Mouse (Mus musculus) leukemia stem cell, adult 10-12 weeks (primary cell): ENCODE results near the gene Grsf1. TPM values are rescaled to one million over a fixed set of nuclear protein-coding genes. Genes with fewer than 3 reads are reported as not detected.

Experiments
- polyA plus RNA-seq: library from polyadenylated mRNA; stranded (reverse); fragments of >175 nt; gene quantifications from 2 replicates; pipeline ENCODE4 v1.2.3, GENCODE M21; 2012; ENCODE audit warnings: low replicate concordance

The Grsf1 gene
- 40.3 and 60.8 TPM in 2 replicates for polyA plus RNA-seq

DNA sequence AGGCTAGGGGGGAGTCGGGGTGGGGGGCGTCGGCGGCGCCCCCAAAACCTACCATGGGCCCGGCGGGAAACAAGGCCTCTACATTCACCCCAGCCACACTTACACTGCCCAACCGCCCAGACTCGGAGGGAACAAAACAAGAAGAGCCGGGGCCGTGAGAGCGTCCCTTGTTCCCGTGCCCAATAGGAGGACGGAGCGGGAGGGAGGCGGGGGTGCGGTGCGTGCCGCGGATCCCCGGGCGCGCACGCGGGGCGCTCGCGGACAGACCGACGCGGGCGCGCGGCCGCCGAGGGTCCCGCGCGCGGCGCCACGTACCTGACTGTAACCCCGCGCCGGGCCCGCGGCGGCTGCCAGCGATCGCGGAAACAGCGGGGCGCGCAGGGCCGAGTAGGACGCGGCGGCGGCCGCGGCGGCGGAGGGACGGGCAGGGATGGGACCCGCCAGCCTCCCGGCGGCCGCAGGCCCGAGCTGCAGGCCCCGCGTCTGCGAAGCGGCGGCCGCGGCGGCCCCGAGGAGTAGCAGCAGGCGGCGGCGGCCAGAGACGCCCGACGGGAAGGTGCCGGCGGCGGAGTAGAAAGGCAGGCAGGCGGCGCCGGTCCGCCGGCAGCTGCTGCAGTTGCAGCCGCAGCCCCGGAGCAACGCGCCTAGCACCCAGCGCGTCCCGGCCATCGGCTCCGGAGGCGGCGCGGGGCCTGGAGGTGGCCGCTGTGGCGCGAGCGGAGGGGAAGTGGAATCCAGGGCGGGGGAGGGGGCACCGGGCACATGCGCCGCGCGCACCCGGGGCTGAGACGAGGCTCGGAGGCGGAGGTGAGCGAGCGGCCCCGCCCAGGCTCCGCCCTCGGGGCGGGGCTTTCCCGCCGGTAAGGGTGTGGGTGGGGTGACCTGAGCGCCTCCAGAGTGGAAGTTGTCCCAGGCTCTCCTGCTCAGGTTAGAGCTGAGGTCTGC is at the start of gene Grsf1:
Gene Grsf1 (minus strand): TSS at position 729 of the 945 bp plus-strand sequence.

DNA sequence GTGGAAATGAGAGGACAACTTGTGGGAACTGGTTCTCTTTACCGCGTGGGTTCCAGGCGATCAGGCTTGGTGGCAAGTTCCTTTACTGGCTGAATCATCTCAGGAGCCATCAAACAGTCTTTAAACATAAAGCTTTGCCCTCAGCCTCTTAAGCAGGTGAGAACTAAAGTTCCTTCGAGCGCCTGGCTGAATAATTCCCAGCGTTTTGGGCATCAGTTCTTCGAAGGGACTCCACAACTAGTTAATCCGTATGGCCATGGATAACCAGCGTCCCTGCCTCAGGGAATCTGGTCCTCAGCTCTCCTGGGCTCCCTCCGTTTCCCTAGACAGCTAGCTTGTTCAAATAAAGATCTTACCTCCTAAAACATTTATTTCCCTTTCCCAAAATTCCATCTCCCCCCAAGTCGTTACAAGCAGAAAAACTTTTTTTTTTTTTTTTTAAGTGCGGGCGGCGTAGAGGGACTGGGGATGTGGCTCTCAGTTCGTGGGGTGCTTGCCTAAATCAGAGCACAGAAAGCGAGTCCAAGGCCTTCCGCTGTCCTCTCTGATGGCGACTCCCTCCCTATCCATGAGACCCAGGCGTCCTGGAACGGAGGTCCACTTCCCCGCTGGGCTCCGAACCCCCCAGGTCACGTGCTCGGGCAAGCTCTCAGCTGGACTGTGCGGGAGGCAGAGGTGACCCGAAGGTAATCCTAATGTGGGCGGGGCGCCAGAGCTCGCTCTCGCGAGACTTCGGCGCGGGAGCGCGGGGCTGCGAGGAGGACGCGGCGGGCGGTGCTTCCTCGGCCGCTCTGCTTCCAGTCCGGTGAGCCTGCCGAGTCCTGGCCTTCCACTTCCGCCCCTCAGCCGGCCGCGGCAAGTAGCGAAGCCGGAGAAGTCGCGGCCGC is 44.4 kb upstream of the Grsf1 start, which contains the start of gene Mob1b:
Gene Mob1b (plus strand): TSS at position 740 of the 887 bp plus-strand sequence.

Other genes starting within 250 kb of the Grsf1 start
- gene Ambn, start 220.2 kb downstream of the Grsf1 start, polyA plus RNA-seq: not detected in 2 replicates
- not detected in 2 replicates for gene Enam, start 188.2 kb downstream of the Grsf1 start, polyA plus RNA-seq
- 6.2 and 15.0 TPM in 2 replicates for gene Jchain, start 148.3 kb downstream of the Grsf1 start, polyA plus RNA-seq
- 36.1 and 40.6 TPM in 2 replicates for gene Utp3, start 121.7 kb downstream of the Grsf1 start, polyA plus RNA-seq
- gene Rufy3, start 111.1 kb downstream of the Grsf1 start, polyA plus RNA-seq: 2.1 and 3.0 TPM in 2 replicates
- 24.1 and 40.8 TPM in 2 replicates for gene Mob1b, start 44.7 kb upstream of the Grsf1 start, polyA plus RNA-seq
- gene Dck, start 88.8 kb upstream of the Grsf1 start, polyA plus RNA-seq: 13.5 and 16.5 TPM in 2 replicates
- 0.06 TPM in 1 of 2 replicates, not detected in the other for gene Slc4a4, start 210.6 kb upstream of the Grsf1 start, polyA plus RNA-seq